Mouse (Mus musculus) bone marrow, adult 2 months (tissue): ENCODE results near the gene Sf3a3. TPM values are rescaled to one million over a fixed set of nuclear protein-coding genes. Genes with fewer than 3 reads are reported as not detected.
"Not testable (repeated sequence)": the region's sequence is repeated elsewhere in the genome, so short reads cannot be mapped to it uniquely, and the experiment has no call there.

Source experiments
- H3K27ac ChIP-seq: fragments of 200-500 bp; 2 replicates; pipeline ENCODE4 v1.5.1; 2012; ENCODE audit warnings: low read depth, mild to moderate bottlenecking, control low read depth, inconsistent platforms, low read length; ENCODE audit not compliant: control insufficient read depth, poor library complexity, insufficient read depth
- H3K4me1 ChIP-seq: fragments of 200-500 bp; 2 replicates; pipeline ENCODE4 v1.6.1; 2011; ENCODE audit warnings: low read length; ENCODE audit not compliant: control insufficient read depth, insufficient read depth
- H3K4me3 ChIP-seq: fragments of 200-500 bp; replicated peaks from 2 replicates; pipeline ENCODE3; 2011; ENCODE audit warnings: mild to moderate bottlenecking, low read depth, low read length, control low read depth; ENCODE audit not compliant: control insufficient read depth
- CTCF ChIP-seq: fragments of 200-500 bp; IDR thresholded peaks from 2 replicates; pipeline ENCODE4 v1.5.1; 2011; ENCODE audit warnings: low read length, control low read depth; ENCODE audit not compliant: control insufficient read depth, insufficient read depth
- POLR2A ChIP-seq: fragments of 200-500 bp; IDR thresholded peaks from 2 replicates; pipeline ENCODE4 v1.6.1; 2011; ENCODE audit warnings: low read depth, mild to moderate bottlenecking, control low read depth, low read length, borderline replicate concordance; ENCODE audit not compliant: control insufficient read depth
- WGBS: fragments of 180-500 bp; shearing (Covaris S2); methylation state at CpG from one replicate; pipeline ENCODE4 v1.1.7; 2018; 5-methylcytosine and 5-hydroxymethylcytosine counted together
- polyA plus RNA-seq: library from polyadenylated mRNA; stranded (reverse); fragments of >200 nt; gene quantifications from 2 replicates; pipeline ENCODE4 v1.2.4, GENCODE M21; 2011; ENCODE audit warnings: low replicate concordance; ENCODE audit not compliant: missing spikeins, insufficient read depth, insufficient read length

The Sf3a3 gene
- polyA plus RNA-seq, 1 experiment: 43.4 TPM

- TF ChIP-seq POLR2A: no peak
- no peak for TF ChIP-seq CTCF
- WGBS: 5% methylated on average over 11 of the region's 11 CpGs
- no peak overlapping the region for H3K4me3 ChIP-seq
Observed at GRCm38 (mm10) chr4:124704797-124705474, 9.6 kb upstream of the Sf3a3 start.

GRCm38 (mm10) chr4:124705661-124706269, 8.8 kb upstream of the Sf3a3 start:
- Histone ChIP-seq H3K4me3 (no peak overlapping the region), H3K27ac (no peak overlapping the region), H3K4me1 (peaks cover 15% of the 10 kb centered on the region)
- TF ChIP-seq CTCF (no peak), POLR2A (no peak)
- 78% methylated on average over 23 of the region's 23 CpGs for WGBS

More at GRCm38 (mm10) chr4:124704797-124705474, 9.6 kb upstream of the Sf3a3 start:
- peak overlapping the region; percentile 69; the same call in 1 of the 2 replicates for H3K27ac ChIP-seq
- peaks cover 15% of the 10 kb centered on the region for H3K4me1 ChIP-seq

DNA sequence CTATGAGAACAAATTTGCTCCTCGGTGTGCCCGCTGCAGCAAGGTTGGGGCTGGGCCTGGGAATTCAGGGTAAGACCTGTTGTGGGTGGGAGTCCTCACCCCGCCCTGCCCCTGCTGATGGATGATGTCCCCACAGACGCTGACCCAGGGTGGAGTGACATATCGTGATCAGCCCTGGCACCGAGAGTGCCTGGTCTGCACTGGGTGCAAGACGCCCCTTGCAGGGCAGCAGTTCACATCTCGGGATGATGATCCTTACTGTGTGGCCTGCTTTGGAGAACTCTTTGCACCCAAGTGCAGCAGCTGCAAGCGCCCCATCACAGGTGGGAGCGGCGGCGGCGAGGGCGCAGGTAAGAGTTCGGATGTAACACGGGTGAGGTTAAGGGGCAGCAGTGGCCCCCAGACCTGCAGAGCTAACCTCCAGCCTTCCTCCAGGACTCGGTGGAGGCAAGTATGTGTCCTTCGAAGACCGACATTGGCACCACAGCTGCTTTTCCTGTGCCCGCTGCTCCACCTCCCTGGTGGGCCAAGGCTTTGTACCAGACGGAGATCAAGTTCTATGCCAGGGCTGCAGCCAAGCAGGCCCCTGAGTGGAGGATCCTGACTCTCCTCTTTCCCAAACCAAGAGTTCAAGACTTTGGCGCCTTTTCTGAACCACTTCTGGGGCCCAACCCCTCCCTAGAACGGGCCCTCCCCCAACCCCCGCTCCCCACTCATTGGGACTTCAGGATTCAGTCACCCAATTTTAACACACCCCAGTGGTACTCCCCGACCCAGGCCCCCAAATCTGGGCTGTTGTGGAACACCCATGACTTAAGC, 7.0 kb upstream of the Sf3a3 start:
- peaks cover 15% of the 10 kb centered on the region for H3K4me1 ChIP-seq
- 85% methylated on average over 25 of the region's 25 CpGs for WGBS
- not testable (repeated sequence) for H3K4me3 ChIP-seq
- 0 out of 2 replicates have a peak overlapping the region, but pooled peaks have one; percentile 15 for H3K27ac ChIP-seq

DNA sequence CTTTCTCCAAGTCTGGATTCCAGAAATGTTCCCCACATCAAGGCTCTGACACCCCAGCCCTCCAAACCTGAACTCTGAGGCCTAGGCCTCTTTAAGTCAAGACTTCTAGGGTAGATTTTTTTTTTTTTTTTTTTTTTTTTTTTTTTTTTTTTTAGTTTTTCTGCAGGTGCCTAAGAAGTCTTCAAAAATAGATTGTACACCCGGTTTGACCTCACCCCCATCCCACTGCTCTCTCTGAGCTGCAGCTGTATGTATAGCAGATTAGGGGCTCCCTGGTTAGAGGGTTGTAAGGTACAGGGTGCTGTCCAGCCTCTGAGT, 6.4 kb upstream of the Sf3a3 start:
- Histone ChIP-seq H3K27ac (peak overlapping the region; percentile 70), H3K4me1 (peaks cover 15% of the 10 kb centered on the region)
- H3K4me3 ChIP-seq: not testable (repeated sequence)
- 3% methylated on average over 1 of the region's 1 CpGs for WGBS

DNA sequence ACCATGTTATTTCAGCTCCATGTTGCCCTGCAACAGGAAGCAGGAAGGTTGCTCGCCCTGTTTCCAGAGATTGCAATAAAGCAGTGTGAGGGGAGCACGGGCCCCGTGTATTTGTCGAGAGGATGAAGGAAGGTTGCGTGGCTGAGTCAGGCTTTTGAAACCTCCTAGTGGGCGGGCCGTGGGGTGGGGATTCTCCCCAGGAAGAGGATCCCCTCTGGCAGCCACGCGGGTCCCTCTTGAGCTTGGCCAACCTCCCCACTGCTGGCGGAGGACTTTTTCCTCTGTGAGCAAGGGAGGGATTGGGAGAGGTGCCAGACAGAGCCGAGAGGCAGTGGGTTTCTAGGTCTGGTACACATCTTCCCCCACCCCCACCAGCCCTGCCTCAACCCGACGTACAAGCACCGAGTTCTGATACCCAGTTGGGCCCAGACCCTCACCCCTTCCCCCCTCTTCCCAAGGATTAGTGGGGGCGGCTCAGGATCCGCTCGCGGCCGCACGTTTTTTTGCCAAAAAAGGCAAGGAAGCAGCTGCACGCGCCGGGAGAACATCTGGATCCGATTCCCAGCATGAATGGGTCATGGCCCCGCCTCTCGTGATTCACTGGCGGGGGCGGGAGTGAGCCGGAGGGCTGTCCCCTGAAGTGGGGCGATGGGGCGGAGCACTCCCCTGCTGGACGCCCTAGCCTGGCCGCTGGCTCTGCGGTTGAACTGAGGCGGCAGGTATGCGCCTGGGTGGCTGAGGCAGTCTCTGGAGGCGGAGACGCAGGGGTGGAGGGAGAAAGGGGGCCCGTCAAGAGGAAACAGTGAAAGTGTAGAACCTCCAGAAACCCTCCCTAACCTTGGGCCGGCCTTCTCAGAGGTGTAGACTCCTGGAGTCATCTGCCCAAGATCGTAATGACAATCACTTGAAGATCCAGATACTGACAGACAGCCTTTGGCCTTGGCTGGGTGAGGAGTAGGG, 5.8 kb upstream of the Sf3a3 start:
- H3K27ac ChIP-seq: peak overlapping the region; percentile 70
- peak overlapping the region; percentile 43 for H3K4me3 ChIP-seq
- under 1% methylated on average over 41 of the region's 41 CpGs for WGBS
- H3K4me1 ChIP-seq: peaks cover 12% of the 10 kb centered on the region
- peak; percentile 52; the same call in 1 of the 2 replicates for TF ChIP-seq POLR2A
- no peak for TF ChIP-seq CTCF

- 3% methylated on average over 18 of the region's 18 CpGs for WGBS
Observed at GRCm38 (mm10) chr4:124709961-124710446, 4.6 kb upstream of the Sf3a3 start.

GRCm38 (mm10) chr4:124710776-124711291, 3.7 kb upstream of the Sf3a3 start:
- Histone ChIP-seq H3K4me3 (no peak overlapping the region), H3K27ac (no peak overlapping the region), H3K4me1 (peaks cover 2% of the 10 kb centered on the region; the same call in 1 of the 2 replicates)
- 0 out of 2 replicates have a peak, but pooled peaks have one; percentile 21 for TF ChIP-seq CTCF
- TF ChIP-seq POLR2A: no peak
- 3% methylated on average over 5 of the region's 5 CpGs for WGBS

More at GRCm38 (mm10) chr4:124709961-124710446, 4.6 kb upstream of the Sf3a3 start:
- peaks cover 7% of the 10 kb centered on the region for H3K4me1 ChIP-seq
- H3K4me3 ChIP-seq: peak overlapping the region; percentile 11
- peak overlapping the region; percentile 82 for H3K27ac ChIP-seq
- TF ChIP-seq POLR2A: no peak

GRCm38 (mm10) chr4:124712618-124713017, 2.0 kb upstream of the Sf3a3 start:
- peaks cover 2% of the 10 kb centered on the region; the same call in 1 of the 2 replicates for H3K4me1 ChIP-seq
- H3K27ac ChIP-seq: no peak overlapping the region
- TF ChIP-seq CTCF (no peak), POLR2A (no peak)
- 74% methylated on average over 6 of the region's 6 CpGs for WGBS
- no peak overlapping the region for H3K4me3 ChIP-seq

- not testable (repeated sequence) for H3K27ac ChIP-seq, H3K4me1 ChIP-seq, H3K4me3 ChIP-seq
- 72% methylated on average over 5 of the region's 5 CpGs for WGBS
Observed at GRCm38 (mm10) chr4:124713850-124714249, 726 bp upstream of the Sf3a3 start.
